8 mouse cellular contexts compared by ENCODE assay signal in the genomic region with DNA sequence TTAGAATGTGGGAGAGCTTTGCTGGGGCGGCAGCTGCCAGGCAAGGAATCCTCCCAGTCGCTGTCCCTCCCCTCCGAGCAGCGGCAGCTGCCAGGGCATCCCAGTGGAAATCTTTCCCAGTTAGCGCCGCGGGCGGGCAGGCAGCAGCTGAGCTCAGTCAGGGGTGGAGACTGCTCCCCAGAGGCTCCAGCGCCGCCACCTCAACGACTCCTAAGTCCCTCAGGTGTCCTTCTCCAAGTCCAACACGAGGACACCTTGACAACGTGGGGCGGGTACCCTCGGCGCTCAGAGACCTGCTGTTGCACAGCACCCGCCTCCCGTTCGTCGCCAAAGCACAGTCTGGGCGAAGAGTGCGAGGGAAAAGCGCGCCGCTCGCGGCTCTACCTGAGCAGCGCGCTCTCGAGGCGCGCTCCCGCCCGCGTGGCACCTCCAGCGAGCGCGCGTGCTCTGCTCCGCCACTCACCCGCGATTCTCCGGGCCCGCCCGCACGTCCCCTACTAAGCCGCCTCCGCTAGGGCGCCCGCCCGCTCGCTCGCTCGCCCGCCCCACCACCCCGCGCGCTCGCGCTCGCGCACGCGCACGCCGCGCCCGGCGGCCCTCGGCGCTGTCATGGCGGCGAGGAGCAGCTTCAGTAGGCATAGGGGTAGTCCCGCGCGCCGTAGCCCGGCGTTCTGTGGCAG. TPM values are rescaled to one million over a fixed set of nuclear protein-coding genes. Genes with fewer than 3 reads are reported as not detected.
DNase-seq lines count a peak whose midpoint lies in the region; ATAC-seq and TF ChIP-seq lines count a peak whose summit lies in the region.

No protein-coding gene starts in this region.

- H3K27ac ChIP-seq in cortical plate, adult 2 months (ENCODE audit: insufficient read depth, low read length): peak overlapping the region; percentile 97

- no peak for TF ChIP-seq CTCF in cortical plate, adult 2 months (IDR thresholded peaks at IDR 0.05; ENCODE audit: extremely low read depth, insufficient read depth, low read length)

- H3K4me1 ChIP-seq in cortical plate, adult 2 months (ENCODE audit: control insufficient read depth, insufficient read depth, low read length): no peaks in the 10 kb centered on the region
- peaks cover 28% of the 10 kb centered on the region for H3K4me1 ChIP-seq in megakaryocyte, embryonic 14.5 days

- peak; percentile 59 to 78 for DNase-seq in gastrocnemius, adult 8-10 months (ENCODE audit: low spot score in 2 of 2)
- DNase-seq in induced T-regulatory cell, adult 2 months (ENCODE audit: low read depth): peak; percentile 94
- DNase-seq in left cerebral cortex, adult 9 months (ENCODE audit: low spot score in 2 of 2): peak; percentile 67 to 83
- peak; percentile 82 to 84 for DNase-seq in right cerebral cortex, adult 2 months (ENCODE audit: low spot score in 2 of 2)
- peak; percentile 54 for DNase-seq in urinary bladder, postnatal 10 days (ENCODE audit: low spot score)

- peaks cover 10% of the 10 kb centered on the region for H3K36me3 ChIP-seq in megakaryocyte, embryonic 14.5 days (replicated peaks; ENCODE audit: low read length)

- peak overlapping the region; percentile 82 for H3K4me3 ChIP-seq in cortical plate, adult 2 months (ENCODE audit: insufficient read depth, low read length)
- H3K4me3 ChIP-seq in megakaryocyte, embryonic 14.5 days (replicated peaks): peak overlapping the region; percentile 93

- TF ChIP-seq POLR2A in cortical plate, adult 2 months (IDR thresholded peaks at IDR 0.05; ENCODE audit: extremely low read depth, insufficient read depth, low read length): peak; percentile 62

- ATAC-seq in activated CD4-positive, CD25-positive, alpha-beta regulatory T cell, adult 4 months: peak; percentile 82

- no peaks in the 10 kb centered on the region for H3K9me3 ChIP-seq in megakaryocyte, embryonic 14.5 days

- H3K27me3 ChIP-seq in megakaryocyte, embryonic 14.5 days (replicated peaks): no peaks in the 10 kb centered on the region

RNA-seq across cellular contexts. Expression of a gene that starts 0.7 kb away (rescaled TPM):
- 10 to 100 TPM; 13.8 to 14.4 TPM for polyA plus RNA-seq in activated CD4-positive, CD25-positive, alpha-beta regulatory T cell, adult 4 months (2017; shearing (Covaris generic))
- 12.1 and 13.9 TPM in 2 replicates for polyA plus RNA-seq in cortical plate, adult 2 months (2012; rRNA removed)
- 10 to 100 TPM; 25.0 to 29.4 (median 25.7) TPM for total RNA-seq in gastrocnemius, adult 8-10 months (2022)
- 8.9 and 9.7 TPM in 2 replicates for polyA plus RNA-seq in megakaryocyte, embryonic 14.5 days (2012; ENCODE audit: insufficient read depth, low replicate concordance)

Comparison
In these comparisons a context has a peak if more than half of its experiments do, and no peak if none do; other contexts are left out.
1. Peak in every context shown above with its lines: DNase-seq, ATAC-seq, H3K4me3 ChIP-seq and H3K27ac ChIP-seq.